Mouse (Mus musculus): ENCODE measurements around the gene Adgrb2.

Adgrb2 gene

GRCm38 (mm10) chr4:130031146-130031545 is 46.5 kb downstream of the Adgrb2 start:
- peak; percentile 56 for DNase-seq (ENCODE audit: inconsistent ontology term)

- DNase-seq (ENCODE audit: inconsistent ontology term) = no peak
These were observed 48.8 kb downstream of the Adgrb2 start for GRCm38 (mm10) chr4:130033496-130033895.

GRCm38 (mm10) chr4:130036112-130036511 is 51.4 kb downstream of the Adgrb2 start:
- peak; percentile 71 for DNase-seq (ENCODE audit: inconsistent ontology term)

GRCm38 (mm10) chr4:130036573-130037401 is 52.1 kb downstream of the Adgrb2 start:
- DNase-seq (ENCODE audit: inconsistent ontology term) = peak; percentile 83

- DNase-seq (ENCODE audit: inconsistent ontology term) = no peak
These were observed 54.7 kb downstream of the Adgrb2 start for GRCm38 (mm10) chr4:130039351-130039750.

- DNase-seq (ENCODE audit: inconsistent ontology term) = no peak
These were observed 56.4 kb downstream of the Adgrb2 start for GRCm38 (mm10) chr4:130041076-130041475.

- no peak for DNase-seq (ENCODE audit: inconsistent ontology term)
These were observed 59.5 kb downstream of the Adgrb2 start for GRCm38 (mm10) chr4:130044211-130044610.

- no peak for DNase-seq (ENCODE audit: inconsistent ontology term)
These were observed 60.9 kb downstream of the Adgrb2 start for GRCm38 (mm10) chr4:130045609-130046008.

GRCm38 (mm10) chr4:130047331-130048202 is 62.9 kb downstream of the Adgrb2 start, which contains the start of gene Col16a1:
Gene Col16a1, plus strand, starts transcription at chr4:130047840.
- DNase-seq (ENCODE audit: inconsistent ontology term) = peak; percentile 96

GRCm38 (mm10) chr4:130048203-130048479 is 63.5 kb downstream of the Adgrb2 start:
- DNase-seq (ENCODE audit: inconsistent ontology term) = no peak

GRCm38 (mm10) chr4:130050056-130050824 is 65.6 kb downstream of the Adgrb2 start:
- DNase-seq (ENCODE audit: inconsistent ontology term) = peak; percentile 91

GRCm38 (mm10) chr4:130052283-130052682 is 67.6 kb downstream of the Adgrb2 start:
- no peak for DNase-seq (ENCODE audit: inconsistent ontology term)

GRCm38 (mm10) chr4:130053111-130053510 is 68.4 kb downstream of the Adgrb2 start:
- no peak for DNase-seq (ENCODE audit: inconsistent ontology term)

- peak; percentile 84 for DNase-seq (ENCODE audit: inconsistent ontology term)
These were observed 70.1 kb downstream of the Adgrb2 start for GRCm38 (mm10) chr4:130054727-130055126.

GRCm38 (mm10) chr4:130055160-130056010 is 70.7 kb downstream of the Adgrb2 start:
- no peak for DNase-seq (ENCODE audit: inconsistent ontology term)

GRCm38 (mm10) chr4:130056011-130056322 is 71.3 kb downstream of the Adgrb2 start:
- DNase-seq (ENCODE audit: inconsistent ontology term) = no peak

GRCm38 (mm10) chr4:130056471-130056870 is 71.8 kb downstream of the Adgrb2 start:
- DNase-seq (ENCODE audit: inconsistent ontology term) = no peak

GRCm38 (mm10) chr4:130060937-130061336 is 76.3 kb downstream of the Adgrb2 start:
- no peak for DNase-seq (ENCODE audit: inconsistent ontology term)

- DNase-seq (ENCODE audit: inconsistent ontology term) = no peak
These were observed 78.5 kb downstream of the Adgrb2 start for GRCm38 (mm10) chr4:130063191-130063590.

- no peak for DNase-seq (ENCODE audit: inconsistent ontology term)
These were observed 82.1 kb downstream of the Adgrb2 start for GRCm38 (mm10) chr4:130066816-130067215.

- no peak for DNase-seq (ENCODE audit: inconsistent ontology term)
These were observed 85.9 kb downstream of the Adgrb2 start for GRCm38 (mm10) chr4:130070523-130070922.
